Mouse (Mus musculus) spleen, adult 2 months (tissue): ENCODE measurements around the gene Mettl1. TPM values are rescaled to one million over a fixed set of nuclear protein-coding genes. Genes with fewer than 3 reads are reported as not detected.
A peak's percentile ranks its signal among the peaks of the same experiment; 100 is the strongest.

Experiments used
- DNase-seq, 2 experiments: peaks; one replicate each; pipeline versions ENCODE4 v3.0.0 to v3.0.0-alpha.2; 2012 to 2021; ENCODE audit warnings: low spot score in 2 of 2, low read depth in 1 of 2
- H3K27ac ChIP-seq: fragments of 200-500 bp; 2 replicates; pipeline ENCODE4 v1.5.1; 2012; ENCODE audit warnings: low read length, inconsistent platforms; ENCODE audit not compliant: insufficient read depth
- H3K27me3 ChIP-seq: fragments of 200-500 bp; 2 replicates; pipeline ENCODE4 v1.6.1; 2012; ENCODE audit warnings: mild to moderate bottlenecking, moderate library complexity, low read length, inconsistent platforms; ENCODE audit not compliant: control insufficient read depth, insufficient read depth
- H3K36me3 ChIP-seq: fragments of 200-500 bp; 2 replicates; pipeline ENCODE4 v1.6.1; 2012; ENCODE audit warnings: mild to moderate bottlenecking, low read length, inconsistent platforms; ENCODE audit not compliant: control insufficient read depth, insufficient read depth
- H3K4me1 ChIP-seq: fragments of 200-500 bp; 2 replicates; pipeline ENCODE4 v1.6.1; 2011; ENCODE audit warnings: inconsistent platforms; ENCODE audit not compliant: control insufficient read depth, insufficient read depth, insufficient read length
- H3K4me3 ChIP-seq: fragments of 200-500 bp; 2 replicates; pipeline ENCODE4 v1.5.1; 2011; ENCODE audit warnings: mild to moderate bottlenecking, inconsistent platforms; ENCODE audit not compliant: insufficient read depth, insufficient read length; ENCODE audit errors: extremely low read depth
- CTCF ChIP-seq: fragments of 200-500 bp; IDR thresholded peaks from 2 replicates; pipeline ENCODE4 v1.5.1; 2011; ENCODE audit warnings: mild to moderate bottlenecking, inconsistent platforms; ENCODE audit not compliant: insufficient read depth, insufficient read length, insufficient replicate concordance; ENCODE audit errors: extremely low read depth
- POLR2A ChIP-seq: fragments of 200-500 bp; IDR thresholded peaks from 2 replicates; pipeline ENCODE4 v1.6.1; 2011; ENCODE audit warnings: low read depth, low read length, inconsistent platforms
- WGBS: fragments of 180-500 bp; shearing (Covaris S2); methylation state at CpG from one replicate; pipeline ENCODE4 v1.1.7; 2018; 5-methylcytosine and 5-hydroxymethylcytosine counted together
- polyA plus RNA-seq: library from polyadenylated mRNA; depleted of rRNA; stranded (reverse); fragments of >200 nt; gene quantifications from 2 replicates; pipeline ENCODE4 v1.2.3, GENCODE M21; 2012

Mettl1 gene
- polyA plus RNA-seq, 1 experiment, result 14.9 TPM

DNA sequence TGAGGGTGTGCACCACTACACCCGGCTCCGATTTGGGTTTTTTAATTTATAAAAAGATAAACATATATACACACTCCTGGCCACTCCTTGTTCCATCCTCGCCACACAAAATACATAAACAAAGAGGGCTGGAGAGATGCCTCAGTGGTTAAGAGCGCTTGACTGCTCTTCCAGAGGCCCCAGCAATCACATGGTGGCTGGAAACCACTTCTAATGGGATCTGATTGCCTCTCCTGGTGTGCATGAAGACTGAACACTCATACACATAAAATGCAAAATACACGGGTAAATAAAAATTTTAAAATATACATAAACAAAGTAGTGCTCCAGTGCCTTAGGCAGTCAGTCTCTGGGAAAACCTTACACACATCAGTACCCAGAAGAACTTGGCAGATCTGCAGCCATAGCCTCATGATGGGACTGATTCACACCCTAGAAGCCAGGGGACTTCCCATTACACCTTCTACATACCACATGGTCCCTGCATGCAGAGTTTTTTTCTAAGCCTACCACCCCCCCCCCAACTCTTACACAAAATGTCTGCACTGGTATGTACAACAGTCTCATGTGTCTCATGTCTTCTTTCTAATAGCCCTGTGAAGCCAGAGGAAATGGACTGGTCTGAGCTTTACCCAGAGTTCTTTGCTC lies 1.4 kb downstream of the Mettl1 start:
- WGBS, result 18% methylated on average over 5 of the region's 5 CpGs
- H3K4me1 ChIP-seq, result peaks cover 5% of the 10 kb centered on the region
- H3K4me3 ChIP-seq, result peak overlapping the region; percentile 75
- TF ChIP-seq POLR2A (no peak), CTCF (no peak)
- no peak for DNase-seq
- no peak overlapping the region for H3K27ac ChIP-seq
- H3K27me3 ChIP-seq, result peaks cover 7% of the 10 kb centered on the region; the same call in 1 of the 2 replicates
- H3K36me3 ChIP-seq, result peaks cover 3% of the 10 kb centered on the region

- WGBS, result 94% methylated on average over 6 of the region's 6 CpGs
- Histone ChIP-seq H3K4me3 (no peak overlapping the region), H3K36me3 (peaks cover 3% of the 10 kb centered on the region), H3K27ac (no peak overlapping the region), H3K4me1 (peaks cover 5% of the 10 kb centered on the region), H3K27me3 (peaks cover 7% of the 10 kb centered on the region; the same call in 1 of the 2 replicates)
- TF ChIP-seq POLR2A (no peak), CTCF (no peak)
- no peak for DNase-seq
Measured at GRCm38 (mm10) chr10:127043187-127043586, 2.0 kb downstream of the Mettl1 start.

DNA sequence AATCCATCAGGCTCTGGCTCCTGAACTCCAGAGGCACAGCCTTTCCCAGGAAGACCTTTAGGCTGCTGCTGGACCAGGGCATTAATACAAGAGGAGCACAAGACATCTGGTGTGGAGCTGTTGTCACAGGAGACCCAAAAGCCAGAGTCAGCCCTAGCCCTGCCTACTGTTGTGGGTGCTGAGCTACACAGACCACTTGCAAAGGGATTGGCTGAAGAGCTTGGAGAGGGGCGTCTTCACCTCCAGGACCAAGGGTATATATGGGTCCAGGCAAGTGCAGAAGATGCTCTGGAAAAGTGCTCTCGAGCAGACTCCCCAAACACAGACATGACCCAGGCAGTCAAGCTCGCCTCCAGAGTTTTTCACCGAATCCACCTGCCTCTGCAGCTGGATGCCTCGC lies 6.7 kb downstream of the Mettl1 start, which contains the start of gene Cyp27b1:
TSS of gene Cyp27b1 (plus strand) at position 297 of the 400 bp plus-strand sequence.
- peaks cover 5% of the 10 kb centered on the region; the same call in 1 of the 2 replicates for H3K4me1 ChIP-seq
- no peak for DNase-seq
- 53% methylated on average over 5 of the region's 5 CpGs for WGBS
- H3K4me3 ChIP-seq, result no peak within 1 kb of the TSS
- TF ChIP-seq POLR2A (no peak), CTCF (no peak)
- H3K36me3 ChIP-seq, result peaks cover 3% of the 10 kb centered on the region
- H3K27me3 ChIP-seq, result no peaks in the 10 kb centered on the region; the same call in 1 of the 2 replicates
- H3K27ac ChIP-seq, result no peak within 1 kb of the TSS

GRCm38 (mm10) chr10:127048608-127049394 lies 7.6 kb downstream of the Mettl1 start:
- Histone ChIP-seq H3K36me3 (peaks cover 3% of the 10 kb centered on the region), H3K27ac (no peak overlapping the region), H3K27me3 (no peaks in the 10 kb centered on the region; the same call in 1 of the 2 replicates), H3K4me3 (no peak overlapping the region), H3K4me1 (peaks cover 5% of the 10 kb centered on the region; the same call in 1 of the 2 replicates)
- DNase-seq, result no peak
- WGBS, result 12% methylated on average over 35 of the region's 35 CpGs
- no peak for TF ChIP-seq POLR2A
- no peak for TF ChIP-seq CTCF

GRCm38 (mm10) chr10:127049395-127050118 lies 8.3 kb downstream of the Mettl1 start:
- DNase-seq, result no peak
- Histone ChIP-seq H3K4me3 (peak overlapping the region; percentile 9), H3K36me3 (peaks cover 3% of the 10 kb centered on the region), H3K27me3 (no peaks in the 10 kb centered on the region; the same call in 1 of the 2 replicates), H3K4me1 (peaks cover 5% of the 10 kb centered on the region; the same call in 1 of the 2 replicates), H3K27ac (no peak overlapping the region)
- TF ChIP-seq POLR2A (no peak), CTCF (no peak)
- WGBS, result 5% methylated on average over 29 of the region's 29 CpGs

GRCm38 (mm10) chr10:127050119-127050474 lies 8.9 kb downstream of the Mettl1 start:
- Histone ChIP-seq H3K36me3 (no peaks in the 10 kb centered on the region), H3K4me1 (peaks cover 5% of the 10 kb centered on the region; the same call in 1 of the 2 replicates), H3K27ac (no peak overlapping the region), H3K4me3 (no peak overlapping the region), H3K27me3 (no peaks in the 10 kb centered on the region; the same call in 1 of the 2 replicates)
- WGBS, result 5% methylated on average over 10 of the region's 10 CpGs
- TF ChIP-seq CTCF (no peak), POLR2A (no peak)
- DNase-seq, result no peak

DNA sequence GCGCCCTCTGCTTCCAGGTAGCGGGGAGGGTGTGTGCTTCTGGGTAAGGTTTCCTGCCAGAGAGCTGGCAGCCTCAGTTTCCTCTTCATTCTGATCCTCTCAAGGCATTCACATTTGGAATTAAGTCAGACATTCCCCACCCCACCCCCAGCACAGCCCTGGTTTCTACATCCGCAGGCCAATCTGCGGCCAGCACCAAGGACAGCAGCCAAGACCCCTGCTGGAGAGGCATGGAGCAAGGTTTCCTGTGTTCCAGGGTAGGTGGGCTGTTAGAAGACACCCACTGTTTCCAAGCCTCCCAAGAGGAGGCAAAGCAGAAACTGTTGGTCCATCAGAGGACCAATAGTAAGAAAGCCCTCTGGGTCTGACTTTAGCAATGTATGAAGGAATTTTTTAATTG lies 13.4 kb downstream of the Mettl1 start:
- WGBS, result 93% methylated on average over 4 of the region's 4 CpGs
- H3K36me3 ChIP-seq, result no peaks in the 10 kb centered on the region
- peaks cover 13% of the 10 kb centered on the region; the same call in 1 of the 2 replicates for H3K4me1 ChIP-seq
- DNase-seq, result no peak
- H3K4me3 ChIP-seq, result no peak overlapping the region
- no peak overlapping the region for H3K27ac ChIP-seq
- TF ChIP-seq POLR2A (no peak), CTCF (no peak)
- H3K27me3 ChIP-seq, result peaks cover 3% of the 10 kb centered on the region
